Mouse (Mus musculus): Measurements from ENCODE around the gene Slc5a10. TPM values are rescaled to one million over a fixed set of nuclear protein-coding genes. Genes with fewer than 3 reads are reported as not detected.

Gene Slc5a10
- polyA plus RNA-seq, 1 experiment from 2014 or later = 0.06 TPM

DNA sequence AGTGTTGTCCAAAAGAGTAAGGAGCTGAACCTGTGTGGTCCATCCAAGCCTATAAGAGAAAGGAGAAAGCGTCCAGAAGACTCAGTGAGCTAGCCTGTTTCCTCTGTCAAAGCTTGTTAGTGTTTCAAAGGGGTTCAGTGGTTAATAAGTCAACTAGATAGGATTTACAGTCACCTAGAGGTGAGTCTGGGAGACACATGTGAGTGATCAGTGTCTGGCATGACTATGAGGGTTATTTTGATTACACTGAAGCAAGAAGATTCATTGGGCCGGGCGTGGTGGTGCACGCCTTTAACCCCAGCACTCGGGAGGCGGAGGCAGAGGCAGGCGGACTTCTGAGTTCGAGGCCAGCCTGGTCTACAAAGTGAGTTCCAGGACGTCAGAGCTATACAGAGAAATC, 25.2 kb upstream of the Slc5a10 start:
- TF ChIP-seq CTCF (IDR thresholded peaks at IDR 0.05) (no peak), EP300 (IDR thresholded peaks at IDR 0.05) (no peak)
- ATAC-seq (no peak), DNase-seq (ENCODE audit: low spot score) (no peak)
- H3K9me3 ChIP-seq (ENCODE audit: low read length) = no peaks in the 10 kb centered on the region
- H3K4me3 ChIP-seq (ENCODE audit: low read depth, low read length) = no peak overlapping the region
- H3K4me2 ChIP-seq (replicated peaks; ENCODE audit: low read depth, low read length) = no peak overlapping the region
- no peaks in the 10 kb centered on the region for H3K27me3 ChIP-seq (replicated peaks; ENCODE audit: insufficient read depth, low read length)
- no peaks in the 10 kb centered on the region for H3K4me1 ChIP-seq (ENCODE audit: insufficient read depth, low read depth, low read length)
- H3K9ac ChIP-seq (replicated peaks; ENCODE audit: low read depth) = no peak overlapping the region
- peaks cover 3% of the 10 kb centered on the region; the same call in 1 of the 2 replicates for H3K36me3 ChIP-seq (ENCODE audit: insufficient read depth, low read length)
- WGBS = 94% methylated on average over 9 of the region's 9 CpGs
- no peak overlapping the region for H3K27ac ChIP-seq (ENCODE audit: low read length)

GRCm38 (mm10) chr11:61744460-61744859, 23.8 kb upstream of the Slc5a10 start:
- Histone ChIP-seq H3K36me3 (ENCODE audit: insufficient read depth, low read length) (peaks cover 7% of the 10 kb centered on the region; the same call in 1 of the 2 replicates), H3K4me2 (replicated peaks; ENCODE audit: low read depth, low read length) (no peak overlapping the region), H3K9ac (replicated peaks; ENCODE audit: low read depth) (no peak overlapping the region)

GRCm38 (mm10) chr11:61743768-61744167, 23.1 kb upstream of the Slc5a10 start:
- TF ChIP-seq EP300 (IDR thresholded peaks at IDR 0.05) (no peak), CTCF (IDR thresholded peaks at IDR 0.05) (no peak)
- H3K4me1 ChIP-seq (ENCODE audit: insufficient read depth, low read depth, low read length) = no peaks in the 10 kb centered on the region
- no peaks in the 10 kb centered on the region for H3K9me3 ChIP-seq (ENCODE audit: low read length)
- H3K27ac ChIP-seq (ENCODE audit: low read length) = no peak overlapping the region
- no peak overlapping the region for H3K9ac ChIP-seq (replicated peaks; ENCODE audit: low read depth)
- 64% methylated on average over 3 of the region's 3 CpGs for WGBS
- H3K27me3 ChIP-seq (replicated peaks; ENCODE audit: insufficient read depth, low read length) = no peaks in the 10 kb centered on the region
- ATAC-seq = no peak
- no peak for DNase-seq (ENCODE audit: low spot score)
- peaks cover 7% of the 10 kb centered on the region for H3K36me3 ChIP-seq (ENCODE audit: insufficient read depth, low read length)
- no peak overlapping the region for H3K4me3 ChIP-seq (ENCODE audit: low read depth, low read length)
- H3K4me2 ChIP-seq (replicated peaks; ENCODE audit: low read depth, low read length) = no peak overlapping the region

More at GRCm38 (mm10) chr11:61744460-61744859, 23.8 kb upstream of the Slc5a10 start:
- Histone ChIP-seq H3K4me1 (ENCODE audit: insufficient read depth, low read depth, low read length) (no peaks in the 10 kb centered on the region), H3K9me3 (ENCODE audit: low read length) (no peaks in the 10 kb centered on the region), H3K27ac (ENCODE audit: low read length) (no peak overlapping the region), H3K27me3 (replicated peaks; ENCODE audit: insufficient read depth, low read length) (no peaks in the 10 kb centered on the region), H3K4me3 (ENCODE audit: low read depth, low read length) (no peak overlapping the region)
- DNase-seq (ENCODE audit: low spot score) (no peak), ATAC-seq (no peak)
- TF ChIP-seq CTCF (IDR thresholded peaks at IDR 0.05) (peak; percentile 32), EP300 (IDR thresholded peaks at IDR 0.05) (no peak)
- WGBS = 70% methylated on average over 3 of the region's 3 CpGs

- peaks cover 9% of the 10 kb centered on the region; the same call in 1 of the 2 replicates for H3K36me3 ChIP-seq (ENCODE audit: insufficient read depth, low read length)
- TF ChIP-seq EP300 (IDR thresholded peaks at IDR 0.05) (no peak), CTCF (IDR thresholded peaks at IDR 0.05) (0 out of 2 replicates have a peak, but pooled peaks have one; percentile 3)
- whole genome bisulfite sequencing = 92% methylated on average over 1 of the region's 1 CpGs
- H3K4me3 ChIP-seq (ENCODE audit: low read depth, low read length) = no peak overlapping the region
- H3K9me3 ChIP-seq (ENCODE audit: low read length) = no peaks in the 10 kb centered on the region
- no peak overlapping the region for H3K9ac ChIP-seq (replicated peaks; ENCODE audit: low read depth)
- H3K4me1 ChIP-seq (ENCODE audit: insufficient read depth, low read depth, low read length) = no peaks in the 10 kb centered on the region
- no peak for ATAC-seq
- no peak for DNase-seq (ENCODE audit: low spot score)
- H3K27ac ChIP-seq (ENCODE audit: low read length) = no peak overlapping the region
- H3K4me2 ChIP-seq (replicated peaks; ENCODE audit: low read depth, low read length) = no peak overlapping the region
- H3K27me3 ChIP-seq (replicated peaks; ENCODE audit: insufficient read depth, low read length) = no peaks in the 10 kb centered on the region
Observed at GRCm38 (mm10) chr11:61740500-61740899, 19.9 kb upstream of the Slc5a10 start.

GRCm38 (mm10) chr11:61737290-61737689, 16.7 kb upstream of the Slc5a10 start:
- H3K9ac ChIP-seq (replicated peaks; ENCODE audit: low read depth) = no peak overlapping the region
- H3K36me3 ChIP-seq (ENCODE audit: insufficient read depth, low read length) = peaks cover 12% of the 10 kb centered on the region; the same call in 1 of the 2 replicates
- H3K4me1 ChIP-seq (ENCODE audit: insufficient read depth, low read depth, low read length) = no peaks in the 10 kb centered on the region
- ATAC-seq = no peak
- no peaks in the 10 kb centered on the region for H3K9me3 ChIP-seq (ENCODE audit: low read length)
- TF ChIP-seq CTCF (IDR thresholded peaks at IDR 0.05) = no peak
- 94% methylated on average over 1 of the region's 1 CpGs for WGBS
- no peaks in the 10 kb centered on the region for H3K27me3 ChIP-seq (replicated peaks; ENCODE audit: insufficient read depth, low read length)
- no peak overlapping the region for H3K4me3 ChIP-seq (ENCODE audit: low read depth, low read length)
- H3K4me2 ChIP-seq (replicated peaks; ENCODE audit: low read depth, low read length) = no peak overlapping the region
- no peak overlapping the region for H3K27ac ChIP-seq (ENCODE audit: low read length)
- DNase-seq (ENCODE audit: low spot score) = no peak

DNA sequence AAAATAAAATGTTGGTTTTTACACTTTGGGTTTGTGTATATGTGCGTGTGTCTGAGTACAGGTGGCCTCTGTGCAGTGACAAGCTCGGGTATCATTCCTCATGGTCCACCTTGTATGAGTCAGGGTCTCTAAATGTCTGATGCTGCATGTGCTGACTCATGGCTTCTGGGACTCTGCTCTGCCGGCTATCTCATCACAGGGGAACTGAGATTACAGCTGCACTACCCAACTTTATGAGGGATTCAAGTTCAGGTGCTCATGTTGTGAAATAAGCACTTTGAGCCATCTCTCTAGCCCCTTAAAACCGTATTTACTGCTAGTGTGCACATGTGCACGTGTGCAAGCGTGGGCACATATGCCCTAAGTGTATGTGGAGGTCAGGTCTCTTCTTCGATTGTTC, 12.0 kb upstream of the Slc5a10 start:
- TF ChIP-seq CTCF (IDR thresholded peaks at IDR 0.05) (no peak), EP300 (IDR thresholded peaks at IDR 0.05) (no peak)
- H3K9me3 ChIP-seq (ENCODE audit: low read length) = no peaks in the 10 kb centered on the region
- no peak overlapping the region for H3K27ac ChIP-seq (ENCODE audit: low read length)
- no peak for ATAC-seq
- DNase-seq (ENCODE audit: low spot score) = no peak
- no peak overlapping the region for H3K4me3 ChIP-seq (ENCODE audit: low read depth, low read length)
- H3K4me2 ChIP-seq (replicated peaks; ENCODE audit: low read depth, low read length) = no peak overlapping the region
- WGBS = 84% methylated on average over 7 of the region's 7 CpGs
- H3K4me1 ChIP-seq (ENCODE audit: insufficient read depth, low read depth, low read length) = no peaks in the 10 kb centered on the region
- peaks cover 9% of the 10 kb centered on the region; the same call in 1 of the 2 replicates for H3K36me3 ChIP-seq (ENCODE audit: insufficient read depth, low read length)
- H3K27me3 ChIP-seq (replicated peaks; ENCODE audit: insufficient read depth, low read length) = no peaks in the 10 kb centered on the region
- no peak overlapping the region for H3K9ac ChIP-seq (replicated peaks; ENCODE audit: low read depth)

- no peak for TF ChIP-seq CTCF (IDR thresholded peaks at IDR 0.05)
- H3K36me3 ChIP-seq (ENCODE audit: insufficient read depth, low read length) = no peaks in the 10 kb centered on the region
- DNase-seq (ENCODE audit: low spot score) (peak; percentile 30), ATAC-seq (peak; percentile 40)
- H3K4me3 ChIP-seq (ENCODE audit: low read depth, low read length) = no peak overlapping the region
- no peaks in the 10 kb centered on the region for H3K9me3 ChIP-seq (ENCODE audit: low read length)
- no peak overlapping the region for H3K27ac ChIP-seq (ENCODE audit: low read length)
- no peak overlapping the region for H3K9ac ChIP-seq (replicated peaks; ENCODE audit: low read depth)
- no peaks in the 10 kb centered on the region for H3K4me1 ChIP-seq (ENCODE audit: insufficient read depth, low read depth, low read length)
- H3K27me3 ChIP-seq (replicated peaks; ENCODE audit: insufficient read depth, low read length) = no peaks in the 10 kb centered on the region
- WGBS = 42% methylated on average over 2 of the region's 2 CpGs
- H3K4me2 ChIP-seq (replicated peaks; ENCODE audit: low read depth, low read length) = no peak overlapping the region
Observed at GRCm38 (mm10) chr11:61728037-61728436, 7.4 kb upstream of the Slc5a10 start.

Measured in lung, postnatal 0 days (tissue).